Mouse (Mus musculus) hindbrain, embryonic 12.5 days (tissue): ENCODE data around the gene Jmy. TPM values are rescaled to one million over a fixed set of nuclear protein-coding genes. Genes with fewer than 3 reads are reported as not detected.

Experiments
- ATAC-seq: fragments of 200-750 bp; cut with Nextera tagmentation; 2 replicates; pipeline ENCODE4 v1.8.0; 2017; ENCODE audit warnings: moderate TSS enrichment; ENCODE audit not compliant: low FRiP score
- H3K27ac ChIP-seq: fragments of 300-500 bp; sonication (generic); 2 replicates; pipeline ENCODE4 v1.5.1; 2016; ENCODE audit warnings: mild to moderate bottlenecking
- H3K27me3 ChIP-seq: fragments of 300-500 bp; sonication (generic); 2 replicates; pipeline ENCODE4 v1.6.1; 2016; ENCODE audit warnings: mild to moderate bottlenecking
- H3K36me3 ChIP-seq: fragments of 300-500 bp; sonication (generic); 2 replicates; pipeline ENCODE4 v1.6.1; 2016; ENCODE audit warnings: mild to moderate bottlenecking
- H3K4me1 ChIP-seq: fragments of 300-500 bp; sonication (generic); 2 replicates; pipeline ENCODE4 v1.6.1; 2016
- H3K4me2 ChIP-seq: fragments of 300-500 bp; sonication (generic); replicated peaks from 2 replicates; pipeline ENCODE4 v1.6.1; 2016; ENCODE audit warnings: mild to moderate bottlenecking
- H3K4me3 ChIP-seq: fragments of 300-500 bp; sonication (generic); 2 replicates; pipeline ENCODE4 v1.5.1; 2016; ENCODE audit warnings: mild to moderate bottlenecking
- H3K9ac ChIP-seq: fragments of 300-500 bp; sonication (generic); 2 replicates; pipeline ENCODE4 v1.6.1; 2016; ENCODE audit warnings: mild to moderate bottlenecking, moderate library complexity
- H3K9me3 ChIP-seq: fragments of 300-500 bp; sonication (generic); replicated peaks from 2 replicates; pipeline ENCODE4 v1.6.1; 2016; ENCODE audit warnings: mild to moderate bottlenecking
- WGBS: fragments of 180-500 bp; shearing (Covaris S2); methylation state at CpG from one replicate; pipeline ENCODE4 v1.1.7; 2016; 5-methylcytosine and 5-hydroxymethylcytosine counted together
- polyA plus RNA-seq: library from polyadenylated mRNA; unstranded; fragments of >200 nt; fragmentation: Nextera tagmentation; extraction: Ambion mirVana; gene quantifications from 2 replicates; pipeline ENCODE4 v1.2.1, GENCODE M21; 2016

Gene Jmy
- polyA plus RNA-seq, 1 experiment from 2014 or later, result 10.6 TPM

DNA sequence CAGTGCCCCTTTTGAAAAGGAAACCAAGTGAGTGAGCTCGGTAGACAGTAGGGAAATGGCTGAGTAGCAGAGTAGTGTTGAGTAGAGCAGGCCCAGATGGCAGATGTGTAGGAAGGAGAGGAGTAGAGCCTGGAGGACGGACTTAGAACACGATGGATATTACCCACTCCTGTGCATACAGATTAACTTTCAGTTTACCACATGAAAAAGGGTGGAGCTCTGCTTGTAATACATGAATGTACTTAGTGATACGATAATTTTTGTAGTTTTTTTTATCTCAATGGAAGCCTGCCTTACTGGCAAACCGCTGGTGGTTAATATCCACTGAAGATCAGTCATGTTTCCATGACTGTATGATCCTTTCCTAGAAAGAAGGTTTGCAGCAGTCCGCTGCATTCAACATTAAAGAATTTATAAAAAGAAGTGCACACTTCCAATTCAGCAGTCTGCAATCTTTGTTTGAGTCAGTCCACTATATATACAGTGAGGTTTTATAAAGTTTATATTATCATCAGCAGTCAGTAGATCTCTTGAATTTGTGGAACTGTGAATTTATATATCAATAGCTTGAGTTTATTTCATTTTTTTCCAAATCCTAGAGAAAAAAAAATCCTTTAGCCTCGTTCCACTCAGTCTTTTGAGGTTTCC lies 110.9 kb downstream of the Jmy start:
- no peaks in the 10 kb centered on the region for H3K4me1 ChIP-seq
- 81% methylated on average over 7 of the region's 7 CpGs for WGBS
- no peak overlapping the region for H3K27ac ChIP-seq
- H3K9ac ChIP-seq, result no peak overlapping the region
- H3K27me3 ChIP-seq, result no peaks in the 10 kb centered on the region
- H3K4me2 ChIP-seq, result no peak overlapping the region
- peaks cover 4% of the 10 kb centered on the region; the same call in 1 of the 2 replicates for H3K36me3 ChIP-seq
- no peak for ATAC-seq
- no peak overlapping the region for H3K4me3 ChIP-seq
- H3K9me3 ChIP-seq, result no peaks in the 10 kb centered on the region

GRCm38 (mm10) chr13:93387440-93387839 lies 112.2 kb downstream of the Jmy start:
- Histone ChIP-seq H3K27me3 (no peaks in the 10 kb centered on the region), H3K4me1 (no peaks in the 10 kb centered on the region), H3K27ac (no peak overlapping the region), H3K4me3 (no peak overlapping the region), H3K4me2 (no peak overlapping the region), H3K9me3 (no peaks in the 10 kb centered on the region), H3K36me3 (peaks cover 4% of the 10 kb centered on the region; the same call in 1 of the 2 replicates), H3K9ac (no peak overlapping the region)
- 88% methylated on average over 5 of the region's 5 CpGs for WGBS
- no peak for ATAC-seq

DNA sequence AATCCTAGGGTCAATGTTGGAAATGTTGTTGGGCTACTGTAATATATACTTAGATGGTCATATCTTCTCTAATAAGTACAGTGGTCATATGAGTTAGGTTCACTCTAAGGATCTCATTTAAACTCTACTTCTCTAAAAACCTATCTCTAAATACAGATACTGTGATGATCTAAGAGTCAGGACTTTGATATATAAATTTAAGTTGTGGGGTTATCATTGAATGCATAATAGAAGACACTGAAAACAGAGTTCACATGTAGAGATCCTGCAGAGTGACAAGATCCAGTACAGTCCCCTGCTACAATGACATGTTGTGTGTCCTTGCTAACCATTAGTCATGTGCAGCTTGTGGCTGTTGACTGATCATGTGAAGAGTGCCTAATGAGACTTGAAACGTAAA lies 114.5 kb downstream of the Jmy start:
- Histone ChIP-seq H3K4me3 (no peak overlapping the region), H3K27ac (no peak overlapping the region), H3K9me3 (no peaks in the 10 kb centered on the region), H3K4me2 (no peak overlapping the region), H3K27me3 (no peaks in the 10 kb centered on the region), H3K36me3 (no peaks in the 10 kb centered on the region), H3K4me1 (no peaks in the 10 kb centered on the region), H3K9ac (no peak overlapping the region)
- 76% methylated on average over 1 of the region's 1 CpGs for WGBS
- no peak for ATAC-seq

DNA sequence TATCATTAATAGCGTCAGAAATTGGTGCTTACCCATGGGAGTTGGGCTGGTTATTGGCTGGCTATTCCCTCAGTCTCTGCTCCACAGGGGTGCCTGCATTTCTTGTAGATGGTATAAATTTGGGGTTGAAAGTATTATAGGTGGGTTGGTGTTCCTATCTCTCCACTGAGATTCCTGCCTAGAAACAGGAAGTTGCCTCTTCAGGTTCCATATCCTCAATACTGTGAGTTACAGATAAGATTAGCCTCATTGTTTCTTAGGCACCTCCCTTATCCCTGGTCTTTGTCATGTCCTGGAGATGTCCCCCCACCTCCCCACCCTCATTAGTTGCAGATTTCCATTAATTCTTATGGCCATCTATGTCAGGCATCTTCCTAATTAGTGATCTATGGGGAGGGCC lies 115.1 kb downstream of the Jmy start:
- Histone ChIP-seq H3K27me3 (no peaks in the 10 kb centered on the region), H3K36me3 (no peaks in the 10 kb centered on the region), H3K9me3 (no peaks in the 10 kb centered on the region), H3K4me3 (no peak overlapping the region), H3K4me2 (no peak overlapping the region), H3K4me1 (no peaks in the 10 kb centered on the region), H3K27ac (no peak overlapping the region), H3K9ac (no peak overlapping the region)
- WGBS, result 74% methylated on average over 1 of the region's 1 CpGs
- no peak for ATAC-seq

DNA sequence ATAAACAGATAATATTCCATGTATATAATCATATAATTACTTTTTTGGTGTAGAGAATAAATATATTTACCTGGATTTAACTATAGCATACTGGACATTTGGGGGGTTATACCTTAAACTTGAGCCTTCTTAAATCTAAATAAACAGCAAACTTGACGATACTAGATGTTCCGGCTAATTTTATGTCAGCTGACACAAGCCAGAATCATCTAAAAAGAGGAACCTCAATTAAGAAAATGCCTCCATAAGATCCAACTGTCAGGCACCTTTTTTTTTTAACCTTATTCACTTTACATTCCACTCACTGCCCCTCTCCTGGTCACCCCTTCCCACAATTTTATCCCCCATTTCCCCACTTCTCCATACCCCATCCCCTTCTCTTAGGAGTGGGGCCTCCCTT lies 116.0 kb downstream of the Jmy start:
- H3K4me1 ChIP-seq, result no peaks in the 10 kb centered on the region
- no peaks in the 10 kb centered on the region for H3K36me3 ChIP-seq
- H3K9me3 ChIP-seq, result no peaks in the 10 kb centered on the region
- no peak for ATAC-seq
- H3K27me3 ChIP-seq, result no peaks in the 10 kb centered on the region
- H3K4me3 ChIP-seq, result no peak overlapping the region
- 90% methylated on average over 2 of the region's 2 CpGs for WGBS
- no peak overlapping the region for H3K9ac ChIP-seq
- no peak overlapping the region for H3K27ac ChIP-seq
- H3K4me2 ChIP-seq, result no peak overlapping the region

DNA sequence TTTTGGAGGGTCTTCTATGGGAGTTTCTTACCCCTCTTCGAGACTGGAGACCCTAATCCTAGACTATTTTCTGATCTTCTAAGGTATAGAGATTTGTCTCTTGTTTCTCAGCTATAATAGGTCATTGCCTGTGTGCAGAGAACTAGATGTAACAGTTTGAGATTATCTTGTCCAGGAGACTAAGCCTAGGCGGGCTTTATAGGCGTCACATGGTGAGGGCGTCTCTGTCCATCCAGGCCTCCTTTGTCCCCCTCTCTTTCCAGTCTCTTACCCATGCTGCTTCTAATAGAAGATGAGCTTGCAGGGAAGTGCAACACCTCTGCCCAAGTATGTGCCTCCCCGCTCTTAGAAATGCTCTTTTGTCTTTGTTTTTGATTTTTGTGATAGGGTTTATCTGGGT lies 116.5 kb downstream of the Jmy start:
- Histone ChIP-seq H3K9me3 (no peaks in the 10 kb centered on the region), H3K4me1 (no peaks in the 10 kb centered on the region), H3K4me3 (no peak overlapping the region), H3K36me3 (no peaks in the 10 kb centered on the region), H3K27me3 (no peaks in the 10 kb centered on the region), H3K9ac (no peak overlapping the region), H3K4me2 (no peak overlapping the region), H3K27ac (no peak overlapping the region)
- WGBS, result 95% methylated on average over 5 of the region's 5 CpGs
- ATAC-seq, result no peak

DNA sequence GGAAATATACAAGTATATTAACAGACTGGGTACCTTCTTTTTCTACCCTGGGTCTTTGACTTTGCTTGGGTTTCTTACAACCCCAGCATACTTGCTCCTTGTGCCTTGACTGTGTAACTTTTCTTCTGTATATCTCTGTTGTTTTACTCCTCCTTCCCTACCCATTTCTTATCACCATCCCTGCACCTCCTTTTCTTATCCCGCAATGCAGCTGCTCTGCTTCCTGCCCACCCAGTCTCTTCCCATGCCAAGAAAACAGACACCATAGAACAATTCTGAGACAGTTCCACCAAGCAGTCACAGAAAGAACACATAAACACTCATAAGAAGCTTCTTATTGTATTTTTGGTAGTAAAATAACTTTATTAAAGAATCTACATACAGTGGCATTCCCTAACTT lies 118.3 kb downstream of the Jmy start:
- no peak for ATAC-seq
- Histone ChIP-seq H3K4me3 (no peak overlapping the region), H3K9me3 (no peaks in the 10 kb centered on the region), H3K36me3 (no peaks in the 10 kb centered on the region), H3K27me3 (no peaks in the 10 kb centered on the region), H3K27ac (no peak overlapping the region), H3K4me1 (no peaks in the 10 kb centered on the region), H3K4me2 (no peak overlapping the region), H3K9ac (no peak overlapping the region)
- 91% methylated on average over 1 of the region's 1 CpGs for WGBS

GRCm38 (mm10) chr13:93380399-93381063 lies 119.1 kb downstream of the Jmy start:
- Histone ChIP-seq H3K4me3 (no peak overlapping the region), H3K27ac (no peak overlapping the region), H3K4me1 (no peaks in the 10 kb centered on the region), H3K9me3 (no peaks in the 10 kb centered on the region), H3K36me3 (no peaks in the 10 kb centered on the region), H3K27me3 (no peaks in the 10 kb centered on the region), H3K9ac (no peak overlapping the region), H3K4me2 (no peak overlapping the region)
- ATAC-seq, result no peak
- WGBS, result 93% methylated on average over 8 of the region's 8 CpGs

Other genes with a start within 250 kb of the Jmy start
- 19.5 and 22.5 TPM in 2 replicates for gene Homer1, start 200.2 kb downstream of the Jmy start, polyA plus RNA-seq
- gene Bhmt, start 138.2 kb upstream of the Jmy start, polyA plus RNA-seq, result 0.43 and 0.56 TPM in 2 replicates
- gene Bhmt2, start 174.5 kb upstream of the Jmy start, polyA plus RNA-seq, result not detected in 2 replicates
- 0.36 and 0.42 TPM in 2 replicates for gene Dmgdh, start 174.6 kb upstream of the Jmy start, polyA plus RNA-seq